Mouse (Mus musculus): ENCODE data around the gene Tesk2. TPM values are rescaled to one million over a fixed set of nuclear protein-coding genes. Genes with fewer than 3 reads are reported as not detected.

Gene Tesk2
- polyA plus RNA-seq, 1 experiment from 2014 or later: 12.5 TPM

GRCm38 (mm10) chr4:116811012-116811411 lies 90.3 kb downstream of the Tesk2 start:
- H3K9me3 ChIP-seq (ENCODE audit: control insufficient read depth, low read length): no peaks in the 10 kb centered on the region
- WGBS: 71% methylated on average over 3 of the region's 3 CpGs
- H3K4me3 ChIP-seq (ENCODE audit: low read depth, low read length): no peak overlapping the region
- DNase-seq (ENCODE audit: low spot score) (no peak), ATAC-seq (ENCODE audit: insufficient number of reproducible peaks, low FRiP score, low TSS enrichment, low read depth) (no peak)
- no peak overlapping the region for H3K4me2 ChIP-seq (ENCODE audit: low read depth, severe bottlenecking)
- H3K27ac ChIP-seq (replicated peaks; ENCODE audit: low read depth, low read length): no peak overlapping the region
- peaks cover 5% of the 10 kb centered on the region for H3K4me1 ChIP-seq (ENCODE audit: control insufficient read depth, insufficient read depth, low read length)
- no peaks in the 10 kb centered on the region for H3K36me3 ChIP-seq (ENCODE audit: control insufficient read depth, insufficient read depth, low read length)
- H3K27me3 ChIP-seq (ENCODE audit: control insufficient read depth, insufficient read depth, low read length): no peaks in the 10 kb centered on the region
- no peak overlapping the region for H3K9ac ChIP-seq (ENCODE audit: low read length)

- Histone ChIP-seq H3K4me2 (ENCODE audit: low read depth, severe bottlenecking) (no peak overlapping the region), H3K9ac (ENCODE audit: low read length) (no peak overlapping the region), H3K27ac (replicated peaks; ENCODE audit: low read depth, low read length) (no peak overlapping the region), H3K4me1 (ENCODE audit: control insufficient read depth, insufficient read depth, low read length) (no peaks in the 10 kb centered on the region), H3K4me3 (ENCODE audit: low read depth, low read length) (no peak overlapping the region), H3K27me3 (ENCODE audit: control insufficient read depth, insufficient read depth, low read length) (no peaks in the 10 kb centered on the region), H3K36me3 (ENCODE audit: control insufficient read depth, insufficient read depth, low read length) (no peaks in the 10 kb centered on the region), H3K9me3 (ENCODE audit: control insufficient read depth, low read length) (no peaks in the 10 kb centered on the region)
- no peak for DNase-seq (ENCODE audit: low spot score)
- 85% methylated on average over 5 of the region's 5 CpGs for WGBS
- no peak for ATAC-seq (ENCODE audit: insufficient number of reproducible peaks, low FRiP score, low TSS enrichment, low read depth)
Observed at GRCm38 (mm10) chr4:116815276-116815675, 94.5 kb downstream of the Tesk2 start.

- no peak overlapping the region for H3K9ac ChIP-seq (ENCODE audit: low read length)
- H3K36me3 ChIP-seq (ENCODE audit: control insufficient read depth, insufficient read depth, low read length): no peaks in the 10 kb centered on the region
- WGBS: 87% methylated on average over 6 of the region's 6 CpGs
Observed at GRCm38 (mm10) chr4:116817486-116817885, 96.7 kb downstream of the Tesk2 start.

DNA sequence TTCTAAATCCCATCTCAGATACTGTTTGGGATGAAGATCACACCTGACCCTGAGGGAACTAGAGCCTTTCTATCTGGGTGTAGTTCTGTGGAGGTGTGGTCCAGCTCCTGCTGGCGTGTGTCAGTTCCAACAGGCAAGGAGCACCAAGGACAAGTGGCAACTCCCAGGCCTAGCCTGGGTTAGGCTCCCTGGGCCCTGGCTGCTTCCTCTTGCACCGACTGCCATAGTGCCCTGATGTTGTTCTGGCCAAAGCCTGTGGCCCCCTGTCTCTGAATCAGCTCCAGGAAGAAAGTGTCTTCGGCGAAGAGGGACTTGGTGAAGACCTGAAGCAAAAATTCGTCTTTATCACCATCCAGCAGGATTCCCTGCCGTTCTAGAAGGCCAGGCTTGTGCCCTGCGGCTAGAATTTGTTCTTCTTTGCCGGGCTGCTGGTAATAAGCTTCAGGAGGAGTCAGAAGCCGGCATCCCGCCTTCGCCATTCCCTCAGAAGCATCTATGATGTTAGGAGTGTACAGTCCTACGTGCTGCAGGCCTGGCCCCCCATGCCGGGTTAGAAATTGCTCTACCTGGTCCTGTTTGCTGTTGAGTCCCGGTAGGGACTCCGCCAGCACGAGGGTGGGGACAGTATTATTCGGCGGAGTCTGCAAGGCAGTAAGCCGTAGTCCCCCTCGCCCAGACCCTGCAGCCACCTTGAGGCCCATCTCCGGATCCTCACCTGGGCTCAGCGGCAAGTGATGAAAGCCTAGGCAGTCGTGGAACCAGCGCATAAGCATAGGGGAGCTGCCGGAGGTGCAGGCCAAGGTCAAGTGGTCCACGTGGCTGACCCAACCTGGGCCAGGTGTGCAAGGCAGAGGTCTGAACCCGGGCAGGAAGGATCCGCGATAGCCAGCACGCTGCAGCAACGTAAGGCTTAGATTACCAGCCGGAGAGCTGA lies 99.5 kb downstream of the Tesk2 start:
- H3K4me2 ChIP-seq (ENCODE audit: low read depth, severe bottlenecking): peak overlapping the region; percentile 97
- H3K4me3 ChIP-seq (ENCODE audit: low read depth, low read length): peak overlapping the region; percentile 48
- no peaks in the 10 kb centered on the region for H3K4me1 ChIP-seq (ENCODE audit: control insufficient read depth, insufficient read depth, low read length)
- H3K36me3 ChIP-seq (ENCODE audit: control insufficient read depth, insufficient read depth, low read length): no peaks in the 10 kb centered on the region
- 21% methylated on average over 32 of the region's 32 CpGs for WGBS
- ATAC-seq (ENCODE audit: insufficient number of reproducible peaks, low FRiP score, low TSS enrichment, low read depth) (no peak), DNase-seq (ENCODE audit: low spot score) (peak; percentile 26)
- no peaks in the 10 kb centered on the region for H3K9me3 ChIP-seq (ENCODE audit: control insufficient read depth, low read length)
- H3K27me3 ChIP-seq (ENCODE audit: control insufficient read depth, insufficient read depth, low read length): 0 out of 2 replicates have a peak, but pooled peaks cover 3% of the 10 kb centered on the region
- peak overlapping the region; percentile 40; the same call in 1 of the 2 replicates for H3K9ac ChIP-seq (ENCODE audit: low read length)
- H3K27ac ChIP-seq (replicated peaks; ENCODE audit: low read depth, low read length): no peak overlapping the region

More at GRCm38 (mm10) chr4:116817486-116817885, 96.7 kb downstream of the Tesk2 start:
- Histone ChIP-seq H3K27me3 (ENCODE audit: control insufficient read depth, insufficient read depth, low read length) (0 out of 2 replicates have a peak, but pooled peaks cover 3% of the 10 kb centered on the region), H3K4me2 (ENCODE audit: low read depth, severe bottlenecking) (no peak overlapping the region), H3K4me1 (ENCODE audit: control insufficient read depth, insufficient read depth, low read length) (no peaks in the 10 kb centered on the region), H3K27ac (replicated peaks; ENCODE audit: low read depth, low read length) (no peak overlapping the region), H3K4me3 (ENCODE audit: low read depth, low read length) (no peak overlapping the region), H3K9me3 (ENCODE audit: control insufficient read depth, low read length) (no peaks in the 10 kb centered on the region)
- DNase-seq (ENCODE audit: low spot score): no peak
- no peak for ATAC-seq (ENCODE audit: insufficient number of reproducible peaks, low FRiP score, low TSS enrichment, low read depth)

GRCm38 (mm10) chr4:116820902-116821693 lies 100.3 kb downstream of the Tesk2 start:
- Histone ChIP-seq H3K4me3 (ENCODE audit: low read depth, low read length) (peak overlapping the region; percentile 48), H3K9me3 (ENCODE audit: control insufficient read depth, low read length) (no peaks in the 10 kb centered on the region), H3K36me3 (ENCODE audit: control insufficient read depth, insufficient read depth, low read length) (no peaks in the 10 kb centered on the region), H3K27me3 (ENCODE audit: control insufficient read depth, insufficient read depth, low read length) (0 out of 2 replicates have a peak, but pooled peaks cover 3% of the 10 kb centered on the region), H3K4me1 (ENCODE audit: control insufficient read depth, insufficient read depth, low read length) (no peaks in the 10 kb centered on the region), H3K9ac (ENCODE audit: low read length) (peak overlapping the region; percentile 51), H3K4me2 (ENCODE audit: low read depth, severe bottlenecking) (peak overlapping the region; percentile 97), H3K27ac (replicated peaks; ENCODE audit: low read depth, low read length) (no peak overlapping the region)
- ATAC-seq (ENCODE audit: insufficient number of reproducible peaks, low FRiP score, low TSS enrichment, low read depth) (peak; percentile 55), DNase-seq (ENCODE audit: low spot score) (peak; percentile 77)
- WGBS: under 1% methylated on average over 51 of the region's 51 CpGs

GRCm38 (mm10) chr4:116821694-116822016 lies 100.9 kb downstream of the Tesk2 start, which contains the start of gene Hpdl:
Hpdl (minus strand) TSS chr4:116821707.
- Histone ChIP-seq H3K9me3 (ENCODE audit: control insufficient read depth, low read length) (no peaks in the 10 kb centered on the region), H3K4me3 (ENCODE audit: low read depth, low read length) (peak within 1 kb of the TSS; percentile 48), H3K36me3 (ENCODE audit: control insufficient read depth, insufficient read depth, low read length) (no peaks in the 10 kb centered on the region), H3K4me2 (ENCODE audit: low read depth, severe bottlenecking) (peak within 1 kb of the TSS; percentile 97), H3K27me3 (ENCODE audit: control insufficient read depth, insufficient read depth, low read length) (0 out of 2 replicates have a peak, but pooled peaks cover 3% of the 10 kb centered on the region), H3K27ac (replicated peaks; ENCODE audit: low read depth, low read length) (no peak within 1 kb of the TSS), H3K4me1 (ENCODE audit: control insufficient read depth, insufficient read depth, low read length) (no peaks in the 10 kb centered on the region), H3K9ac (ENCODE audit: low read length) (peak within 1 kb of the TSS; percentile 51)
- DNase-seq (ENCODE audit: low spot score): no peak
- 0 out of 2 replicates have a peak, but pooled peaks have one; percentile 5 for ATAC-seq (ENCODE audit: insufficient number of reproducible peaks, low FRiP score, low TSS enrichment, low read depth)
- WGBS: 12% methylated on average over 9 of the region's 9 CpGs

GRCm38 (mm10) chr4:116824541-116825004 lies 103.8 kb downstream of the Tesk2 start:
- Histone ChIP-seq H3K36me3 (ENCODE audit: control insufficient read depth, insufficient read depth, low read length) (no peaks in the 10 kb centered on the region), H3K9me3 (ENCODE audit: control insufficient read depth, low read length) (no peaks in the 10 kb centered on the region), H3K27ac (replicated peaks; ENCODE audit: low read depth, low read length) (peak overlapping the region; percentile 62; the same call in 1 of the 2 replicates), H3K27me3 (ENCODE audit: control insufficient read depth, insufficient read depth, low read length) (0 out of 2 replicates have a peak, but pooled peaks cover 3% of the 10 kb centered on the region), H3K4me2 (ENCODE audit: low read depth, severe bottlenecking) (peak overlapping the region; percentile 73), H3K4me1 (ENCODE audit: control insufficient read depth, insufficient read depth, low read length) (no peaks in the 10 kb centered on the region), H3K9ac (ENCODE audit: low read length) (peak overlapping the region; percentile 72), H3K4me3 (ENCODE audit: low read depth, low read length) (peak overlapping the region; percentile 45)
- under 1% methylated on average over 29 of the region's 29 CpGs for WGBS
- DNase-seq (ENCODE audit: low spot score): peak; percentile 76
- ATAC-seq (ENCODE audit: insufficient number of reproducible peaks, low FRiP score, low TSS enrichment, low read depth): no peak; the same call in 1 of the 2 replicates

DNA sequence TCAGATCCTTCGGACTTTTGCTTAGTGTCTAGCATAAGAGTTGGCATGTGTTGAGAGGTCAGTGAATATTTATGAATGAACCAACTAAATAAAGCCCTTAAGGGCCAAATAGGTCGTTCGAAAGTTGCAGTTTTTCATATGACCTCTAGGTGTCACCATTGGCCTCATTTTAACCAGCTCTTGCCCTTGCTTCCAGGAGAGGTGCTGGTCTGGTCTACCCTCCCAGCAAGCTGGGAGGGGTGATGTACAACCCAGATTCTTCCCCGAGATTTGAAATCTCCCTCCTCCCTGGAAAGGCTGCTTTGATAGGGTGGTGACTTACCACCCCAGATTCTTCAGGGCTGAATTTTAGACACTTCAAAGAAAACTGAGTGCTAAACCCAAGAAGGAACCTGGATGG lies 107.1 kb downstream of the Tesk2 start:
- Histone ChIP-seq H3K4me2 (ENCODE audit: low read depth, severe bottlenecking) (no peak overlapping the region), H3K4me3 (ENCODE audit: low read depth, low read length) (no peak overlapping the region), H3K9ac (ENCODE audit: low read length) (no peak overlapping the region), H3K4me1 (ENCODE audit: control insufficient read depth, insufficient read depth, low read length) (no peaks in the 10 kb centered on the region), H3K27ac (replicated peaks; ENCODE audit: low read depth, low read length) (no peak overlapping the region), H3K27me3 (ENCODE audit: control insufficient read depth, insufficient read depth, low read length) (no peaks in the 10 kb centered on the region), H3K36me3 (ENCODE audit: control insufficient read depth, insufficient read depth, low read length) (no peaks in the 10 kb centered on the region), H3K9me3 (ENCODE audit: control insufficient read depth, low read length) (no peaks in the 10 kb centered on the region)
- DNase-seq (ENCODE audit: low spot score) (peak; percentile 50), ATAC-seq (ENCODE audit: insufficient number of reproducible peaks, low FRiP score, low TSS enrichment, low read depth) (no peak)
- WGBS: 2% methylated on average over 4 of the region's 4 CpGs

Measured in limb, embryonic 11.5 days (tissue).